Mouse (Mus musculus) adrenal gland (tissue): ENCODE results near the gene Donson.

Experiments
- intact Hi-C: fragments of 180-260 bp; cut with DNase I; formaldehyde crosslinking; loops from one replicate; pipeline ENCODE4 v1.15.1; 2025

The Donson gene

DNA sequence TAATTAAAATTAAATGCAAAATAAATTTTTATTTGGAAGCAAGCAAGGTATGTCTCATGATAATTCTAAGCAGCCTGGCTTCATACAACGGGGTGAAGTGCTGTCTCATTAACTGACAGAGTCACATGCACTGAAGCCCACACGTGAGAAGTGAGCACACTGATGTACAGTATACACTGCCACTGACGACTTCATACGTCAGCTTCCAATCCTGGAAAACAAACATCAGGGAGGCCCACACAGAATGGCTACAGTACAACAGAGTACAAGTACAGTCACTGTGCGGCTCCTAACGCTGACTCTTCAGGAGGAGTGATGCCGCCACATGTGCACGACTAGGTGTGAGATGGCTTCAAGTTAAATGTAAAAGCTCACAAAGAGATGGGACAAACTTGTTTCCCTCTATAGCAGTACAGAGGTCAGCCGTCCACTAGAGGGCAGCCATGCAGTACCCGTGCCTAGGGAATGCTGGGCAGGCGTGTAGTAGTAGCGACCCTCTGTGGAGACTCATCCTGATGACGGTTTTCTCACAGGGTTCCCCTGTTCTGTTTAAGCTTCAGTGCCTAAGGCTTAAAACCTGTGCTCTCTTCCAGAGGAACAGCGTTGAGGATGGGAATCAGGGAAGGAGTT is 6.0 kb upstream of the Donson start:
- intact Hi-C loops, result loop anchor here (5.0 to 10.0 kb wide), 2 partner anchors 190 to 223 kb away; no protein-coding TSS in a partner anchor

DNA sequence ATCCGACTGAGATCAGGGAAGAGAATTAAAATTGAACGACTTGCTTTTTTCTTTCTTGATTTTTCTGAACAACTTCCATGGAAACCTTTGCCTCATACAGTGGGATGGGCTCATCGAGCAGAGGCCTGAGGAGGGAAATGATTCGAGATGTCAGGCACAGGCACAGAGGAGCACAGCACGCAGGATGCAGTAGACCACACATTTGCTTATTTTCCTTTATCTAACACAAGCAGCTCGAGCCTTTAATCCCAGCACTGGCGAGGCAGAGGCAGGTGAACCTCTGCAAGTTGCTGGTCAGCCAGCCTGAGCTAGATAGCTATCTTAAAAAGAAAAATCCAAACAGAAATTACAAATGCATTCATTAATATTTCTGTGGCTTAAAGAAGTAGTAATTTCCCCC is 1.2 kb upstream of the Donson start:
- intact Hi-C loops, result loop anchor here (10.0 kb wide), 1 partner anchor 195 kb away; no protein-coding TSS in a partner anchor

DNA sequence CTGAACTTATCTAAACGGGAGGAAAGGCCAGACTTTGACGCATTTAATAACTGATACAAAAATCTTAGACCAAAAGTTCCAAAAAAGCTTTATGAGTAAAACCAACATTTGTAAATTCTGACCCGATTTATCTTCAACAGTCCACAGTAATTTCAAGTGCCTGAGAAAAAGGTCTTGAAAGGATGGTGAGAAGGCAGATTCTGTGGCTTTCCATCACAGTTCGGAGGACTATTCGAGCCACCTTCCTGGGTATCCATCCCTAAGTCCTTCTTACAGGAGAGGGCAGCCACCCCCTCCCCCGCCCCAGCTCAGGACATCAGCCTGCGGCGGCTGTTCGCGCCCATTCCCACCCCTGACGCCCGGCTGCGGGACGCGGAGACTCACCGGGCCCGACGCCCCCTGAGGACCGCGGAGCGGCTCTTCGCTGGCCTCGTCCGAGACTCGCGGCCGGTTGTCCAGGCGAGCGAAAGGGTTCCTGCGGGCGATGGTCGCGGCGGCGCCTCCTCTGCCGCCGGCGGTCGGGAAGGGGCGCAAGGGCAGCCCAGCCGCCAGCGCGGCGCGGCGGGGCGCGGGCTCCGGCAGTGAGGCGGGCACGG is 449 bp downstream of the Donson start:
- intact Hi-C loops, result no loop called here

DNA sequence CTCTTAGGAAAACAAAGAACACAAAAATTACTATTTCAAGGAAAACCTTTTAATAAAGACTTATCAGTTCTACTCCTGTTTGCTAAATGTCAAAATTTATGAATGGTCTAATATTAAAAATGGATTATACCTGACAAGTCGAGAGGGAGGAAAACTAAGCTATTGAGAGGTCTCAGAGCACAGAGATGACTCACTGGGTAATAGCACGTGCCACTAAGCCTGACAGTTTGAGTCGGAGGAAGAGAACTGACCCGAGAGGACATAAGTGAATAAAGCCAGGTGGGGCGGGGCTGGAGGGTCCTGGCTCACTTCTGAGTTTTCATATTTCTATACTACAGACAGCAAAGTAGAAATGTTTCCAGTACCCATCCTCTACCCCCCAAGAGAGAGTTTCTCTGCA is 2.2 kb downstream of the Donson start:
- intact Hi-C loops, result no loop called here

DNA sequence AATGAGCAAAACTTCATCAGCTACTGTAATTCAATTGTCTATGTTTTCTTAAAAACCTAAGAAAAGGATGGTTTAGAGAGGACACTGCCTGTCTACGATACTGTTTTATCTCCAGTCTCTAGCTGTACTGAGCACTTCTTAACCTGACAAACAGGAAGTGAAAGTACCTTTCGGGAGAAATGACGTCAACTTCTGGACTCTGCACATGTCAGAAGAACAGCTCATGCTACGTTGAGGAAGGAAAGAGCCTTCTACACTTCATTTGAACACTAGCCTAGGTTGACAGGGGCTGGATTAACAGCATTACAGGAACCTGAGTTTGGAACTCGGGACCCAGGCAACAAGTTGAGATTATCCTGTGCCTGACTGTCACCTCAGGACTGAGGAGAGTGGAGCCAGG is 3.0 kb downstream of the Donson start:
- intact Hi-C loops, result no loop called here

DNA sequence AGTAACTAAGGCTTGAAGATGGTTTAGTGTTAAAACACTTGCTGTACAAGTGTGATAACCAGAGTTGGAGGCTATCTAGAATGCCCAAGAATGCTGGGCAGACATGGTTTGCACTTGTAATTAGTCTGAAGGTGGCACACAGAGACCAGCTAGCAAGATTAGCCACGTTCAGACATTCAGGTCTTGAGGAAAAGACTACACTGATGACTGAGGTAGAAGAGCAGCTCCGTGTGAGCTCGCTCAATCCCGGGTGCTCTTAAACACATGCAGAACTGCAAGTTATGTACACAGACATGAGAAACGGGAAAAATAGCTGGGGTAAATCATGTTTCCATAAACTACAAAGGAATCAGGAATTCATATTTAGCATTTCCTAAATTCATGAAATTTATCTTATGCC is 7.9 kb downstream of the Donson start:
- intact Hi-C loops, result no loop called here

DNA sequence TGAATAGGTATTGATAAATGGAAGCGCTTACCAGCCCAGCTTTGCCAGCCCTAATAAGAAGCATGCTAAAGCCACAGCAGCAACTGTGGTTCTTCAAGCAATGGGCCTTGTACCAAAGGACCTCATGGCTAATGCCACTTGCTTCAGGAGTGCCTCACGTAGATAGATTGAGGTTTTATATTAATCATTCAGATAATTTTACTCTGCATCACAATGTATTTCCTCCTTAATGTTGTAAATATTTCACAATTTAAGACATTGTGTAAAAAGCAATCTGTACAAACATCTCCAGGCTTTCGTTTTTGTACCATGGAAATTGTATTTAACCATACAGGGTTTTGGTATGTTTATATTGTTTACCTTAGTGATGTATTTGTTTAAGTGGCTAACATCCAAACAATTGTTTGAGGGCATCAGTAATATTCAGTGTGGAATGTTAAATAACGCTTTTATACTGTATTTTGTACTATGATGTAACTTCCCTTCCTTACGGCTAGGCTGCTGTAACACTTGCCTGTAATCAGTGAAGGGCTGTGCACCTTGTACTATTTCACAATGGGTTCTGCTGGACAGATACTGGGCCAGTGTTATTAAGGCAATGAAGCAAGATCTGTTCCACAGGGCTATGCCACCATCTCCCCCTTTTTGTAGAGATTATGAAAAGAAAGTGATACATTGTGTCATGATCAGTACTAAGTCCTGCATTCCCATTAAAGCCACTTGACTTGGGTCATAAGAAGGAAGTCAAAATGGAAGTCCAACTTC is 10.2 kb downstream of the Donson start:
- intact Hi-C loops, result no loop called here

DNA sequence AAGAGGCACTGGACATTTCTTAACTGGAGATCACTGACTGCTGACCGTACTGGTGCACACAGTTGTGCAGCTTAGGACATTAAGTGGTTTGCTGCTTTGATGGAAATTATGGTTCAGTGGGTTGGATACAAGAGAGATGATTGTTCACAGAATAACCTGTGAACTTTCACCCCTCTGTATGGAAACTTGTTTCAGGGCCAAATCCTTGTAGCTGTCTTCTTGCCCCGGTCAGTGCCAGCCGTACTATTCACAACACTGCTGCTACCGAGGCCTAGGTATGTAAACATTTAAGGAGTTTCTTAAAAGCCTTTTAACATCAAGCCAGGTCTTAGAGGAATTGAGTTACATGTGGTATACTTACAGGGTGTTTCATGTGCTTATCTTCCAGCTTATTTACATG is 14.1 kb downstream of the Donson start:
- intact Hi-C loops, result no loop called here

DNA sequence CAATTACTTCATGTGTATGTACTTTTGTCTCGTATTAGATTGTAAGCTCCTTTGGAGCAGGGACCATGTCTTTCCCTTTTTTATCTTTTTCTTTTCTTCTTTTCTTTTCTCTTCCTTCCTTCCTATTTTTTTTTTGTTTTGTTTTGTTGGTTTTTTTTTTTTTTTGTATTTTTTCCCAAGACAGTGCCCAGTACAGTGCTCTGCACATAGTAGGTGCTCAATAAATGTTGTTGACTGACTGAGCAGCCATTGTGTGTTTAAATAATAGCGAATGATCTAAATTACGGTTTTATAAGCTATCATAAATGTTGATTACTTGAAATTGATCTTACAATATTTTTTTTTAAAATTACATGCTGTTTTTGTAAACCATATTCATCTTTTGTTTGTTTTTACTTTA is 24.8 kb downstream of the Donson start:
- intact Hi-C loops, result no loop called here

DNA sequence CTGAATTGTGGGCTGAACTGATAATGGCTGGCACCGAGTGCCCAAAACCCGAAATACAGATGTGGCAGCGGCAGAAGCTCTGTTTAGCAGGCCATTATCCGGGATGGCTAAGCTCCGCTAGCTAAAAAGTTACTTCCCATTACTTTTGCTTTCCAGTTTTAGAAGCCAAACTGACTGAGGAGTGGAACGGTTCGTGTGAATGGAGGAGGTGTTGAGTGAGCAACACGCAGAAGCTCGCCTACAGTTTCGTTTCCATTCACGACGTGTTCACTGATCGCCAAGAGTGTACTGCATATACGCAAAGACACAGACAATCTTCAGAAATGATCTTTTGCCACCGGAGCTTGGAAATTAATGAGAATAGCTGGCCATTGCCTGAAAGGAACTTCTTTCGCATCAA is 26.2 kb downstream of the Donson start:
- intact Hi-C loops, result no loop called here

DNA sequence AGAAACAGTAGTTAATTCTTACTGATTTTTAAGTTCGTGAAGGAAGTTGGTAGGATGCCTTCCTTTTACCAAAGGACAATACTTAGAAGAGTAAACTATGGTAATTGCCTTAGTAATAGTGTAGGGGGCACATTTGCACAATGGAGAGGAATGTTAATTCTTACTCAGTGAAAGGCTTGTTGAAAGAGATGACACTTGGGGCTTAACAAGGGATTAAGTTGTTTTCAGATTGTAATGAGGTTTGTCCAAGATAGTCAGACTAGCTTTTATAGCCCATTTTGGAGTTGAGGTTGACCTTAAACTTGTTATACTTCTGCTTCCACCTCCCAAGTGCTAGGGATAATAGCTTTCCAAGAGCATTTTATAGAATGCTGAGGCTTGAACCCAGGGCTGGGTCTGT is 27.2 kb downstream of the Donson start:
- intact Hi-C loops, result no loop called here

DNA sequence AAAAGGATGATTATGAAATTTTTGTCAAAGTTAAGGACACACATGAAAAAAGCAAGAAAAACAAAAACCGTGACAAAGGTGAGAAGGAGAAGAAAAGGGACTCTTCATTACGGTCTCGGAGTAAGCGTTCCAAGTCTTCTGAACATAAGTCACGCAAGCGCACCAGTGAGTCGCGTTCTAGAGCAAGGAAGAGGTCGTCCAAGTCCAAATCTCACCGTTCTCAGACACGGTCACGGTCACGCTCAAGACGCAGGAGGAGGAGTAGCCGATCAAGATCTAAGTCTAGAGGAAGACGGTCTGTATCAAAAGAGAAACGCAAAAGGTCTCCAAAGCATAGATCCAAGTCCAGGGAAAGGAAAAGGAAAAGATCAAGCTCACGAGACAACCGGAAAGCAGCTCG is 28.8 kb downstream of the Donson start:
- intact Hi-C loops, result no loop called here

DNA sequence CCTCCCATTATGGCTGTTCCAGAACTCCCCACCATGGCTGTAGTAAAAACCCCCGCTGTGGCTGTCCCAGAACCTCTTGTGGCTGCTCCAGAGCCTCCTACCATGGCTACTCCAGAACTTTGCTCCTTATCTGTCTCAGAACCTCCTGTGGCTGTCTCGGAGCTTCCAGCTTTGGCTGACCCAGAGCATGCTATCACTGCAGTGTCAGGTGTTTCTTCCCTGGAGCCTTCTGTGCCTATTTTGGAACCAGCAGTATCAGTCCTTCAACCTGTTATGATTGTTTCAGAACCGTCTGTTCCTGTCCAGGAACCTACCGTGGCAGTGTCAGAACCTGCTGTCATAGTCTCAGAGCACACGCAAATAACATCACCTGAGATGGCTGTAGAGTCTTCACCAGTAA is 30.1 kb downstream of the Donson start:
- intact Hi-C loops, result no loop called here

DNA sequence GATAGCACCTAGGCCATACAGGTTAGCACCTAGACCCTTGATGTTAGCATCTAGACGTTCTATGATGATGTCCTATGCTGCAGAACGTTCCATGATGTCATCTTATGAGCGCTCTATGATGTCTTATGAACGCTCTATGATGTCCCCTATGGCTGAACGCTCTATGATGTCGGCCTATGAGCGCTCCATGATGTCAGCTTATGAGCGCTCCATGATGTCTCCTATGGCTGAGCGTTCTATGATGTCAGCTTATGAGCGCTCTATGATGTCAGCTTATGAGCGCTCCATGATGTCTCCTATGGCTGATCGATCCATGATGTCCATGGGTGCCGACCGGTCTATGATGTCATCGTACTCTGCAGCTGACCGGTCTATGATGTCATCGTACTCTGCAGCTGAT is 31.3 kb downstream of the Donson start:
- intact Hi-C loops, result no loop called here

DNA sequence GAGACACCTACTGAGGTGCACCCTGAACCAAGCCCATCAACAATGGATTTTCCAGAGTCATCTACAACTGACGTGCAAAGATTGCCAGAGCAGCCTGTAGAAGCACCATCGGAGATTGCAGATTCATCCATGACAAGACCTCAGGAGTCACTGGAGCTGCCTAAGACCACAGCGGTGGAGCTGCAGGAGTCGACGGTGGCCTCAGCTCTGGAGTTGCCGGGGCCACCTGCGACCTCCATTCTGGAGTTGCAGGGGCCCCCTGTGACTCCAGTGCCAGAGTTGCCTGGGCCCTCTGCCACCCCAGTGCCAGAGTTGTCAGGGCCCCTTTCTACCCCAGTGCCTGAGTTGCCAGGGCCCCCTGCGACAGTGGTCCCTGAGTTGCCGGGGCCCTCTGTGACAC is 33.3 kb downstream of the Donson start:
- intact Hi-C loops, result no loop called here

DNA sequence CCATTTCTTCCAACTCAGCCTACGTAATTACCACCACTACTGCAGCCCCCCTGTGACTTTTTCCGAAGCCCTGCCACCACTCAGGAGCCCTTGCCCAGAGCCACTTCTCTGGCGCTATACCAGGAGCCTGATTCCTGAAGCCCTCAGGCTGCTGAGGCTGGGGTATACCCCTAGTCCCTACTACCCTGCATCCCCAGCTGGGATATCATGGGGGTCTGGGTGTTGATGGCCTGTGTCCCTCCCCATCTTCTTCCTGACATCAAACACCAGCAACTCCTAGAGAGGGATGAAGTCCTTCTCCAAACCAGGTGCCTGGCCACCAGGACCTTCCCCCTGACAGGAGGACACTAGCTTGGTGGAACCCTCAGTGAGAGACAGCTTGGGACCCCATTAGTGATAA is 36.4 kb downstream of the Donson start:
- intact Hi-C loops, result no loop called here

DNA sequence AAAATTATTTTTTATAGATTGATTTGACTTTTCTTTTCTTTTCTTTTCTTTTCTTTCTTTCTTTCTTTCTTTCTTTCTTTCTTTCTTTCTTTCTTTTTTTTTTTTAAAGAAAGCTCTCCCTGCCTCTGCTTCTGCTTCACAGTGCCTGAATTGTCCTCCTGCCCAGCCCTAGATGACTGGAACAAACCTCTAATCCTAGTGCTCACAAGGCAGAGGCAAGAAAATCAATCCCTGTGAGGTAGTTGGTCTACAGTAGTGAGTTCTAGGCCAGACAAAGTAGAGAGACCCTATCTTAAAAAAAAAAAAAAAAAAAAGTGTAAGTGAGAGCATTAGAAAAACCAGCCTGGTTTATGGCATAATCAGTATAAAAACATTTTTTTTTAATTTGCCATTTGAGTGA is 38.8 kb downstream of the Donson start:
- intact Hi-C loops, result loop anchor here (5.0 kb wide), 1 partner anchor 52 kb away; the partner anchor contains the start of gene Tmem50b

DNA sequence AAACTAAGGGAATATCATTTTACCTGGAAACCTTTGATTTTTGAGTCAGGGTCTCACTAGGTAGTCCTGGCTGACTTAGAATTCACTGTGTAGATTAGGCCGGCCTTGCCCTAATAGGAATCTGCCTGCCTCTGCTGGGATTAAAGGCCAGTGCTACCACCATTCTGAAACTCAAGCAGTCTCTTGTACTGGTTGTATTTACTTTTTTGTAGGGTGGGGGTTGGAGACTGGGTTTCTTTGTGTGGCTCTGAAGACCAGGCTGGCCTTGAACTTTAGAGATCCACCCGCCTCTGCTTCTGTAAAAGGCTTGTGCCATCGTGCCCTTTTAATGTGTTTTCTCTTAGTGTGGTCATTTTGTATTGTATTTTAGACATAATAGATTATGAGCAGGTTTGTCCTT is 39.3 kb downstream of the Donson start:
- intact Hi-C loops, result loop anchor here (5.0 kb wide), 1 partner anchor 52 kb away; the partner anchor contains the start of gene Tmem50b

DNA sequence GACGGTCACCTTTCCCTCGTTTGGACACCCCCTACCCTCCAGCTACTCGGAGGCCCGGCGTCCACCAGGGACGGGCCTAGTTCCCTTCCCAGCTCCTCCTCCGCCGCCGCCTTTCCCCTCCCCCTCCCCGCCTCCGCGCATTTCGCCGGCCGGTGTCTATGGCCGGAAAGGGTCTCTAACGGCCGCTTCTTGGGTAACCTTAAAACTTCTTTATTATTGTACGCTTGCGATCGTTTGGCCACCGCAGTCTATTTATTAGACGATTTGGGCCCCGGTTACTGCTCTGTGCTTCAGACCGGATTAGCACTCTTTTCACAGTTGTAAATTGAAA is 40.4 kb downstream of the Donson start:
- intact Hi-C loops, result loop anchor here (5.0 kb wide), 1 partner anchor 51 kb away; the partner anchor contains the start of gene Tmem50b

DNA sequence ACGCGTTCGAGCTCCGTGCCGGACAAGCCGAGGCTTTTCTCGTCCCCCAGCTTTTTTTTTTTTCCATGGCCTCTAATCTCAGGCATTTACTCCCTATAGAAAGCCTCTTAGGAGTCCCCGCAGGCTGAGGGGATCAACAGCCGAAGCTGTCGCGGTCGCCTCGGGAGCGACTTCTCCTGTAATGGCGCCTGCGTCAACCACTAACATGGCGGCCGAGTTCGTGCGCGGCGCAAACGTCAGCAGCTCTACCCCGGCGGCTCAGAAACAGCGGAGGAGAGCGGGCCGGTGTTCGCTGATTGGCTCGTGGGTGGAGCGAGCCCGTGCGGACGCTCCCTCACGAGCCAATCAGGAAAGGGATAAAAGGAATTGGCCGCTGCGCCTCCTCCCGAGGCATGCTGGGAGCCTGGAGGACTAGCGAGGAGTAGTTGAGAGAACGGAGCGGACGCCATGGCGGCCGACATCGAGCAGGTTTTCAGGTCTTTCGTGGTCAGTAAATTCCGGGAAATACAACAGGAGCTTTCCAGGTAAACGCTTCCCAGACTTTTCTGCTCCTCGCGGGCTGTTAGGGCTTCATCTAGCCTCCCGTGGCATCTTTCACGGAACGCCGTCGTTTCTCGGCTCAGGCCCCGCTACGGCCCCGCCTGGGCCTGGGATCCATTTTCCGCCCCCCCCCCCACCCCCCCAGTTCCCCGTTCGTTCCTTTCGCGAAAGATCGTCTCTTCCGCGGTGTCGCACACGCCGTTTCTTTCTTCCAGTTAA is 40.9 kb downstream of the Donson start, which contains the start of gene Son:
Gene Son, plus strand, starts transcription at position 46 of the 759 bp plus-strand sequence.
- intact Hi-C loops, result loop anchor here (5.0 kb wide), 1 partner anchor 50 kb away; the partner anchor contains the start of gene Tmem50b

DNA sequence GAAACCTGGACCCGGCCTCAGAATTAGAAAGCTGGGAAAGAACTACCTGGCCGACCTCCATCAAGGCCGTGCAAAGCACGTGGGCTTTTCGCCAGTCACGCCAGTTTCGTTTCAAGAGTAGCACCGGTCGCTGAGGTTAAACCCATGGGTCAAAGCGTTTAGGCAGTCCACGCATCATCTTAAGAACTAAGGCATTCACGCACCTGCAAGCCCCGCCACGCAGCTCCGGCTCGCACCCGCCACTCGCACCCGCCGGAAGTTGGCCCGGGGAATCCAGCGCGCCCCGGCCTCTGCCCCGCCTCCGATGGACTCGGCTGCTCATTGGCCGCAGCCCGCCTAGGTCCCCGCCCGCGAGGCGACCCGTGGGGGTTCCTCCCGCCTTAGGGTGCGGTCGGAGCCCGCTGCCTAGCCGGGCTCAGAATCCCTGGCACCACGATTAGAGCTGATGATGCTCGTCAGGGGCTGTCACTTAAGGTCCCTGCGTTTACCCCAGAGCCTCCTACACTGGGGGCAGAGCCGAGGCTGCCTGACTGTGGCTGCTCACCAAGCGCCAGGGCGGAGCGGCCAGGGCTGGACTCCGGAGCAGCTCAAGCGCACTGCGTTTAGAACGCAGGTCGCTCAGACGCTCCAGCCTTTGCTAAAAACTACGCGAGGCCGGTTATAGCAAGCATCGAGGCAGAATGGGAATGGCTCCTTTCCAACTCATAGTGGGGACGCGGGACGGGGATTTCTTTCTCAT is 41.7 kb downstream of the Donson start, which contains the start of gene Gart:
Gene Gart, minus strand, starts transcription at position 272 of the 739 bp plus-strand sequence.
- intact Hi-C loops, result loop anchor here (5.0 kb wide), 1 partner anchor 50 kb away; the partner anchor contains the start of gene Tmem50b
